In the genomic region with DNA sequence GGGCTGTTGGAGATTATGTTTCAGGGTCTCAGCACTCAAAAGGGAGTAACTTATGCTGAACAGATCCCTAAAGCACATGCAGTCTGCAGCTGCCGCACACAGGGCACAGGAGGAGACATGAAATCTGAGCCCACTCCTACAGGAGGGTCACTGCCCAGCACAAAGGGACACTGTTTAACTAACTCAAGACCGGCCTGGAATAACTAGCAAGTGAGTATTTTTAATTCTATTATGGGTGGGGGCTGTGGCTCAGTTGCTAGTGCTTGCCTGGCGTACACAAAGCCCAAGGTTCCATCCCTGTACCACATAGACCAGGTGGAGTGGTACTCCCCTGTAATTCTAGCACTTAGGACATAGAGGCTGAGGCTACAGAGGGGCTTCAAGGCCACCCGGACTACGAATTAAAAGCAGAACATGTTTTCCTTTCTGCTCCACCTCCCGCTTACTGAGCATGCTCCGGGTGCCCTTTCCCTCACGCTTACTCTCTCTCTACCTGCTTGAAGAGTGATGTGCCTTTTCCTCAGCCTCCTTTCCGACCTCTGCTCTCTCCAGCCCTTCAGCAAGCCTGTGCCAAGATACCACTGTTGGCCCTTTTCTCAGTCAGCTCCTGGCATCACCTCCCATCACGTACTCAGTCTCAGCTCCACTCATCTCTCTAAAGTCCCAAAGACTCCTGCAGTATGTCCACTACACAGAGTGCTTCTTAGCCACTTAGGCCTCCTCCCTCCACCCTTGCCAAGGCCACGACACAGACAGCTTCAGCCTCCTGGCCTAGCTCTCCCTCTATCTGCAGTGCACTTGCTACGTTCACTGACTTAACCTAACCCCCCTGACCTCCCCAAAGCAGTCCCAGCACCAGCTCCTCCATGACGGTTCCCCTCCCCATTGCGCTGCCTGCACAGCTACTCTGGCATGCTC, we compare ENCODE assay signal across 11 mouse cellular contexts. TPM values are rescaled to one million over a fixed set of nuclear protein-coding genes. Genes with fewer than 3 reads are reported as not detected.
A peak's percentile ranks its signal among the peaks of the same experiment; 100 is the strongest.
DNase-seq lines count a peak whose midpoint lies in the region; ATAC-seq and TF ChIP-seq lines count a peak whose summit lies in the region.
"Had no signal": no experiment of that assay in that cellular context is flagged by ENCODE, and none has a peak within 500 bp of the region (broad histone marks: within the 10 kb centered on the region; RNA-seq: fewer than 3 reads in every experiment).

No protein-coding gene starts in this region.

- TF ChIP-seq CTCF in intestine, postnatal 0 days (IDR thresholded peaks at IDR 0.05; ENCODE audit: low read depth): no peak
- no peak for TF ChIP-seq CTCF in brain, embryonic 14.5 days (IDR thresholded peaks at IDR 0.05; ENCODE audit: borderline replicate concordance, extremely low read depth, insufficient read depth, insufficient read length)

- no peak for TF ChIP-seq POLR2A in brain, embryonic 14.5 days (IDR thresholded peaks at IDR 0.05; ENCODE audit: borderline replicate concordance, extremely low read depth, insufficient read depth, insufficient read length, poor library complexity, severe bottlenecking)

- peak; percentile 42; the same call in 1 of the 2 replicates for ATAC-seq in intestine, embryonic 14.5 days (replicated peaks; ENCODE audit: low FRiP score, low TSS enrichment, low read depth)
- ATAC-seq in intestine, postnatal 0 days: no peak
- ATAC-seq in embryonic facial prominence, embryonic 11.5 days (replicated peaks; ENCODE audit: insufficient number of reproducible peaks, low FRiP score, low TSS enrichment, low read depth): peak; percentile 88
- ATAC-seq in limb, embryonic 11.5 days (ENCODE audit: insufficient number of reproducible peaks, low FRiP score, low TSS enrichment, low read depth): peak; percentile 94
- ATAC-seq: Patski had no signal

- H3K4me1 ChIP-seq in intestine, embryonic 14.5 days (replicated peaks; ENCODE audit: control insufficient read depth, insufficient read depth, low read length): peaks cover 35% of the 10 kb centered on the region
- H3K4me1 ChIP-seq in intestine, postnatal 0 days (replicated peaks; ENCODE audit: control insufficient read depth, insufficient read depth, low read length): peaks cover 12% of the 10 kb centered on the region; the same call in 1 of the 2 replicates
- H3K4me1 ChIP-seq in embryonic facial prominence, embryonic 11.5 days (ENCODE audit: control insufficient read depth, insufficient read depth, low read length): peaks cover 12% of the 10 kb centered on the region
- H3K4me1 ChIP-seq in limb, embryonic 11.5 days (ENCODE audit: control insufficient read depth, insufficient read depth, low read length): peaks cover 43% of the 10 kb centered on the region

- H3K4me3 ChIP-seq in intestine, embryonic 14.5 days (ENCODE audit: low read depth, low read length): no peak overlapping the region
- no peak overlapping the region for H3K4me3 ChIP-seq in intestine, postnatal 0 days (ENCODE audit: low read depth, low read length)
- H3K4me3 ChIP-seq in embryonic facial prominence, embryonic 11.5 days (ENCODE audit: low read depth, low read length): no peak overlapping the region
- 0 out of 2 replicates have a peak overlapping the region, but pooled peaks have one; percentile 10 for H3K4me3 ChIP-seq in limb, embryonic 11.5 days (ENCODE audit: low read depth, low read length)

- WGBS in intestine, embryonic 14.5 days: 44% methylated on average over 14 of the region's 14 CpGs
- 65% methylated on average over 14 of the region's 14 CpGs for WGBS in intestine, postnatal 0 days
- WGBS in embryonic facial prominence, embryonic 11.5 days: 21% methylated on average over 14 of the region's 14 CpGs
- 31% methylated on average over 14 of the region's 14 CpGs for WGBS in limb, embryonic 11.5 days

- no peaks in the 10 kb centered on the region for H3K9me3 ChIP-seq in intestine, embryonic 14.5 days (ENCODE audit: control insufficient read depth, low read length)
- no peaks in the 10 kb centered on the region for H3K9me3 ChIP-seq in intestine, postnatal 0 days (ENCODE audit: control insufficient read depth)
- H3K9me3 ChIP-seq in embryonic facial prominence, embryonic 11.5 days (replicated peaks; ENCODE audit: control insufficient read depth, low read length): no peaks in the 10 kb centered on the region
- H3K9me3 ChIP-seq in limb, embryonic 11.5 days (ENCODE audit: control insufficient read depth, low read length): no peaks in the 10 kb centered on the region

- no peaks in the 10 kb centered on the region for H3K27me3 ChIP-seq in intestine, embryonic 14.5 days (replicated peaks; ENCODE audit: control insufficient read depth, insufficient read depth, low read length)
- no peaks in the 10 kb centered on the region for H3K27me3 ChIP-seq in intestine, postnatal 0 days (replicated peaks; ENCODE audit: control insufficient read depth, insufficient read depth, low read length)
- no peaks in the 10 kb centered on the region for H3K27me3 ChIP-seq in embryonic facial prominence, embryonic 11.5 days (ENCODE audit: control insufficient read depth, insufficient read depth, low read length)
- no peaks in the 10 kb centered on the region for H3K27me3 ChIP-seq in limb, embryonic 11.5 days (ENCODE audit: control insufficient read depth, insufficient read depth, low read length)
- H3K27me3 ChIP-seq: Patski had no signal

- no peak overlapping the region for H3K9ac ChIP-seq in intestine, embryonic 14.5 days (ENCODE audit: low read length)
- H3K9ac ChIP-seq in intestine, postnatal 0 days (ENCODE audit: low read depth, low read length): no peak overlapping the region
- H3K9ac ChIP-seq in embryonic facial prominence, embryonic 11.5 days (replicated peaks; ENCODE audit: low read length): peak overlapping the region; percentile 52
- peak overlapping the region; percentile 49 for H3K9ac ChIP-seq in limb, embryonic 11.5 days (ENCODE audit: low read length)

- no peak for DNase-seq in intestine, embryonic 14.5 days (ENCODE audit: low spot score)
- DNase-seq in brain, embryonic 14.5 days (ENCODE audit: low read depth): peak; percentile 64
- DNase-seq in embryonic facial prominence, embryonic 11.5 days (ENCODE audit: low spot score): peak; percentile 87
- peak; percentile 83 for DNase-seq in limb, embryonic 11.5 days (ENCODE audit: low spot score)
- DNase-seq in urinary bladder, postnatal 10 days (ENCODE audit: low spot score): no peak
- no peak for DNase-seq in gastrocnemius, postnatal 4 days (ENCODE audit: low spot score in 2 of 2)
- DNase-seq in layer of hippocampus, postnatal 36 days: no peak
- DNase-seq: lung, postnatal 36 days; right cerebral cortex, postnatal 25 days had no signal

- H3K36me3 ChIP-seq in intestine, embryonic 14.5 days (ENCODE audit: control insufficient read depth, insufficient read depth, low read length): no peaks in the 10 kb centered on the region
- no peaks in the 10 kb centered on the region for H3K36me3 ChIP-seq in intestine, postnatal 0 days (ENCODE audit: control insufficient read depth, insufficient read depth)
- H3K36me3 ChIP-seq in embryonic facial prominence, embryonic 11.5 days (replicated peaks; ENCODE audit: control insufficient read depth, insufficient read depth, low read depth, low read length): no peaks in the 10 kb centered on the region
- H3K36me3 ChIP-seq in limb, embryonic 11.5 days (ENCODE audit: control insufficient read depth, insufficient read depth, low read length): no peaks in the 10 kb centered on the region

- no peak overlapping the region for H3K4me2 ChIP-seq in intestine, embryonic 14.5 days (ENCODE audit: low read length)
- no peak overlapping the region for H3K4me2 ChIP-seq in intestine, postnatal 0 days (replicated peaks; ENCODE audit: low read depth)
- peak overlapping the region; percentile 31 for H3K4me2 ChIP-seq in embryonic facial prominence, embryonic 11.5 days (ENCODE audit: low read depth, low read length)
- peak overlapping the region; percentile 39 for H3K4me2 ChIP-seq in limb, embryonic 11.5 days (ENCODE audit: low read depth, severe bottlenecking)

- H3K27ac ChIP-seq in intestine, embryonic 14.5 days (ENCODE audit: low read depth): peak overlapping the region; percentile 34
- H3K27ac ChIP-seq in intestine, postnatal 0 days (ENCODE audit: low read depth, low read length): no peak overlapping the region
- peak overlapping the region; percentile 92 for H3K27ac ChIP-seq in embryonic facial prominence, embryonic 11.5 days (replicated peaks; ENCODE audit: low read depth, low read length)
- H3K27ac ChIP-seq in limb, embryonic 11.5 days (replicated peaks; ENCODE audit: low read depth, low read length): peak overlapping the region; percentile 99

RNA-seq across cellular contexts. Expression of gene Cyth1, which starts 8.9 kb away (rescaled TPM):
- 8.3 and 9.3 TPM in 2 replicates for polyA plus RNA-seq in intestine, embryonic 14.5 days (2014; fragmentation: Nextera tagmentation; extraction: Ambion mirVana)
- 9.5 and 10.9 TPM in 2 replicates for polyA plus RNA-seq in intestine, postnatal 0 days (2015; fragmentation: Nextera tagmentation; extraction: Ambion mirVana)
- polyA plus RNA-seq in brain, embryonic 14.5 days (2012; rRNA removed): 35.9 and 36.8 TPM in 2 replicates
- polyA plus RNA-seq in embryonic facial prominence, embryonic 11.5 days (2014; fragmentation: Nextera tagmentation; extraction: Ambion mirVana): 10.3 and 11.4 TPM in 2 replicates
- polyA plus RNA-seq in limb, embryonic 11.5 days (2014; fragmentation: Nextera tagmentation; extraction: Ambion mirVana): 13.3 and 16.2 TPM in 2 replicates
- total RNA-seq in gastrocnemius, postnatal 4 days (2021): 10 to 100 TPM; 28.4 to 32.2 TPM
- total RNA-seq in layer of hippocampus, postnatal 36 days (2021): 100 to 1,000 TPM in 1 of 2 experiments, 10 to 100 TPM in 1; 84.3 to 103 TPM

RNA-seq across cellular contexts. Expression of gene Usp36, which starts 50.5 kb away (rescaled TPM):
- 18.1 and 18.8 TPM in 2 replicates for polyA plus RNA-seq in intestine, embryonic 14.5 days (2014; fragmentation: Nextera tagmentation; extraction: Ambion mirVana)
- 6.0 and 6.1 TPM in 2 replicates for polyA plus RNA-seq in intestine, postnatal 0 days (2015; fragmentation: Nextera tagmentation; extraction: Ambion mirVana)
- 20.0 and 23.4 TPM in 2 replicates for polyA plus RNA-seq in brain, embryonic 14.5 days (2012; rRNA removed)
- polyA plus RNA-seq in embryonic facial prominence, embryonic 11.5 days (2014; fragmentation: Nextera tagmentation; extraction: Ambion mirVana): 8.1 and 10.4 TPM in 2 replicates
- 13.6 and 15.3 TPM in 2 replicates for polyA plus RNA-seq in limb, embryonic 11.5 days (2014; fragmentation: Nextera tagmentation; extraction: Ambion mirVana)
- 10 to 100 TPM; 14.8 to 16.6 TPM for total RNA-seq in gastrocnemius, postnatal 4 days (2021)
- total RNA-seq in layer of hippocampus, postnatal 36 days (2021): 10 to 100 TPM; 22.5 to 25.5 TPM

Comparison
In these comparisons a context has a peak if more than half of its experiments do, and no peak if none do; other contexts are left out.
1. DNase-seq: peak in brain, embryonic 14.5 days (single experiment), embryonic facial prominence, embryonic 11.5 days (single experiment) and limb, embryonic 11.5 days (single experiment); none in intestine, embryonic 14.5 days (single experiment), urinary bladder, postnatal 10 days (single experiment), gastrocnemius, postnatal 4 days (0 of 2) and layer of hippocampus, postnatal 36 days (0 of 2).
2. H3K4me2 ChIP-seq: peak in embryonic facial prominence, embryonic 11.5 days (single experiment) and limb, embryonic 11.5 days (single experiment); none in intestine, embryonic 14.5 days (single experiment) and intestine, postnatal 0 days (single experiment).
3. H3K9ac ChIP-seq: peak in embryonic facial prominence, embryonic 11.5 days (single experiment) and limb, embryonic 11.5 days (single experiment); none in intestine, embryonic 14.5 days (single experiment) and intestine, postnatal 0 days (single experiment).